8 mouse cellular contexts compared by ENCODE assay signal in the genomic region with DNA sequence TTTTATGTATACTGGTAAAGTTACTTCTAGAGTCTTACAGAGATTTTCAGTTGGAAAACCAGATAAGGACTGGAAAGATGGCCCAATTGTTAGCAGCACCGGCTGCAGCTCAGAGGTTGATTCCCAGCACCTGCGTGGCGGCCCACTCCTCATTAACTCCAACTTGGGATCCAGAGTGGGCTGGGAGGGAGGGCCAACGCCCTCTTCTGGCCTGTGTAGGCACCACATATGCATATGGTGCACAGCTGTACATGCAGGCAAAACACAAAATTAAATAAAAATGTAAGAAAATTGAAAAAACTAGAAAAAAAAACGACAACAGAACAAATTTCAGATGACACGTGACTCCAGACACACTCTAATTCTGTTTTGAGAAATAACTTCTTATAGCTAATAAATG. TPM values are rescaled to one million over a fixed set of nuclear protein-coding genes. Genes with fewer than 3 reads are reported as not detected.
DNase-seq lines count a peak whose midpoint lies in the region; ATAC-seq and TF ChIP-seq lines count a peak whose summit lies in the region.

No protein-coding gene starts in this region.

- H3K79me2 ChIP-seq in heart, adult 2 months (replicated peaks; ENCODE audit: control insufficient read depth, insufficient read depth, low read length) = peaks cover 5% of the 10 kb centered on the region; the same call in 1 of the 2 replicates

- TF ChIP-seq EP300 in heart, adult 2 months (IDR thresholded peaks at IDR 0.05; ENCODE audit: insufficient read depth, low read depth, low read length) = no peak

- peak overlapping the region; percentile 69 for H3K4me2 ChIP-seq in midbrain, embryonic 15.5 days
- H3K4me2 ChIP-seq in stomach, embryonic 14.5 days (replicated peaks; ENCODE audit: low read depth, low read length) = 0 out of 2 replicates have a peak overlapping the region, but pooled peaks have one; percentile 72
- H3K4me2 ChIP-seq in kidney, embryonic 15.5 days = no peak overlapping the region

- peaks cover 11% of the 10 kb centered on the region for H3K4me1 ChIP-seq in heart, adult 2 months (ENCODE audit: control insufficient read depth, insufficient read depth, low read length)
- H3K4me1 ChIP-seq in midbrain, embryonic 15.5 days = peaks cover 29% of the 10 kb centered on the region
- H3K4me1 ChIP-seq in midbrain, embryonic 10.5 days = peaks cover 38% of the 10 kb centered on the region
- peaks cover 10% of the 10 kb centered on the region; the same call in 1 of the 2 replicates for H3K4me1 ChIP-seq in embryonic fibroblast, embryonic 13.5 days (ENCODE audit: control insufficient read depth, insufficient read depth, low read length)
- H3K4me1 ChIP-seq in stomach, embryonic 14.5 days (ENCODE audit: control insufficient read depth, insufficient read depth, low read length) = peaks cover 18% of the 10 kb centered on the region
- H3K4me1 ChIP-seq in kidney, embryonic 15.5 days = peaks cover 36% of the 10 kb centered on the region

- intact Hi-C loops in heart, adult 2 months (cut with DNase I) = loop anchor here (1.0 to 10.0 kb wide), 3 partner anchors 135 to 529 kb away; no protein-coding TSS in a partner anchor
- intact Hi-C loops in heart, postnatal 14 days (cut with DNase I) = loop anchor here (1.0 kb wide), 1 partner anchor 136 kb away; no protein-coding TSS in a partner anchor

- H3K36me3 ChIP-seq in heart, adult 2 months (ENCODE audit: control insufficient read depth, insufficient read depth, low read length) = peaks cover 7% of the 10 kb centered on the region
- H3K36me3 ChIP-seq in midbrain, embryonic 15.5 days (replicated peaks) = no peaks in the 10 kb centered on the region
- H3K36me3 ChIP-seq in midbrain, embryonic 10.5 days = no peaks in the 10 kb centered on the region
- no peaks in the 10 kb centered on the region for H3K36me3 ChIP-seq in stomach, embryonic 14.5 days (ENCODE audit: control insufficient read depth, insufficient read depth, low read length)
- no peaks in the 10 kb centered on the region for H3K36me3 ChIP-seq in kidney, embryonic 15.5 days

- 50% methylated on average over 6 of the region's 6 CpGs for WGBS in heart, adult 2 months
- whole genome bisulfite sequencing in midbrain, embryonic 15.5 days = 73% methylated on average over 6 of the region's 6 CpGs
- 67% methylated on average over 6 of the region's 6 CpGs for WGBS in midbrain, embryonic 10.5 days
- WGBS in stomach, embryonic 14.5 days = 59% methylated on average over 6 of the region's 6 CpGs
- WGBS in kidney, embryonic 15.5 days = 67% methylated on average over 6 of the region's 6 CpGs

- DNase-seq in heart, adult 2 months = no peak
- DNase-seq in heart, postnatal 14 days = no peak
- no peak for DNase-seq in midbrain, embryonic 10.5 days (ENCODE audit: low spot score)
- DNase-seq in kidney, adult 18-20 months = no peak

- peak; percentile 52 for TF ChIP-seq CTCF in heart, adult 2 months (IDR thresholded peaks at IDR 0.05)
- peak; percentile 15; the same call in 1 of the 2 replicates for TF ChIP-seq CTCF in embryonic fibroblast, embryonic 13.5 days (IDR thresholded peaks at IDR 0.05; ENCODE audit: borderline replicate concordance, insufficient read depth, low read length)

- no peaks in the 10 kb centered on the region for H3K27me3 ChIP-seq in heart, adult 2 months (ENCODE audit: control insufficient read depth, insufficient read depth, low read length)
- no peaks in the 10 kb centered on the region for H3K27me3 ChIP-seq in midbrain, embryonic 15.5 days (replicated peaks)
- H3K27me3 ChIP-seq in midbrain, embryonic 10.5 days (ENCODE audit: low read depth, poor library complexity, severe bottlenecking) = peaks cover 5% of the 10 kb centered on the region; the same call in 1 of the 2 replicates
- H3K27me3 ChIP-seq in stomach, embryonic 14.5 days (ENCODE audit: control insufficient read depth, insufficient read depth, low read length) = no peaks in the 10 kb centered on the region
- H3K27me3 ChIP-seq in kidney, embryonic 15.5 days = no peaks in the 10 kb centered on the region

- peak overlapping the region; percentile 66 for H3K27ac ChIP-seq in heart, adult 2 months
- no peak overlapping the region for H3K27ac ChIP-seq in midbrain, embryonic 15.5 days
- no peak overlapping the region for H3K27ac ChIP-seq in midbrain, embryonic 10.5 days (replicated peaks)
- H3K27ac ChIP-seq in embryonic fibroblast, embryonic 13.5 days (ENCODE audit: insufficient read depth, low read length) = no peak overlapping the region
- no peak overlapping the region for H3K27ac ChIP-seq in stomach, embryonic 14.5 days (ENCODE audit: low read length)
- H3K27ac ChIP-seq in kidney, embryonic 15.5 days = no peak overlapping the region

- H3K9me3 ChIP-seq in midbrain, embryonic 15.5 days = no peaks in the 10 kb centered on the region
- H3K9me3 ChIP-seq in midbrain, embryonic 10.5 days (replicated peaks) = no peaks in the 10 kb centered on the region
- H3K9me3 ChIP-seq in stomach, embryonic 14.5 days (ENCODE audit: control insufficient read depth, low read depth, low read length) = no peaks in the 10 kb centered on the region
- no peaks in the 10 kb centered on the region for H3K9me3 ChIP-seq in kidney, embryonic 15.5 days (replicated peaks)

- H3K4me3 ChIP-seq in heart, adult 2 months = no peak overlapping the region
- H3K4me3 ChIP-seq in midbrain, embryonic 15.5 days = no peak overlapping the region
- no peak overlapping the region for H3K4me3 ChIP-seq in midbrain, embryonic 10.5 days
- H3K4me3 ChIP-seq in embryonic fibroblast, embryonic 13.5 days (ENCODE audit: insufficient read depth, low read length) = no peak overlapping the region
- H3K4me3 ChIP-seq in stomach, embryonic 14.5 days (ENCODE audit: low read depth, low read length) = no peak overlapping the region
- no peak overlapping the region for H3K4me3 ChIP-seq in kidney, embryonic 15.5 days (replicated peaks)

- no peak for ATAC-seq in midbrain, embryonic 15.5 days (replicated peaks)
- no peak for ATAC-seq in stomach, embryonic 14.5 days (ENCODE audit: insufficient number of reproducible peaks, insufficient read depth, low FRiP score, low read depth)
- ATAC-seq in kidney, embryonic 15.5 days (replicated peaks; ENCODE audit: low FRiP score) = no peak

- no peak overlapping the region for H3K9ac ChIP-seq in heart, adult 2 months (ENCODE audit: low read depth, low read length)
- no peak overlapping the region for H3K9ac ChIP-seq in midbrain, embryonic 15.5 days
- no peak overlapping the region for H3K9ac ChIP-seq in stomach, embryonic 14.5 days (replicated peaks; ENCODE audit: low read depth, low read length)
- no peak overlapping the region for H3K9ac ChIP-seq in kidney, embryonic 15.5 days

- no peak for TF ChIP-seq POLR2A in heart, adult 2 months (IDR thresholded peaks at IDR 0.05; ENCODE audit: insufficient read depth, low read depth, low read length)
- TF ChIP-seq POLR2A in embryonic fibroblast, embryonic 13.5 days (IDR thresholded peaks at IDR 0.05; ENCODE audit: low read depth, low read length) = no peak

RNA-seq across cellular contexts. Expression of a gene that starts 0.9 kb away (rescaled TPM):
- 10 to 100 TPM; 20.0 to 21.7 TPM for total RNA-seq in heart, adult 2 months (2021)
- polyA plus RNA-seq in heart, adult 2 months (2012; rRNA removed) = 5.6 and 10.0 TPM in 2 replicates
- 10 to 100 TPM; 28.7 to 30.1 TPM for total RNA-seq in heart, postnatal 14 days (2021)
- 28.2 and 31.6 TPM in 2 replicates for polyA plus RNA-seq in midbrain, embryonic 15.5 days (2015; fragmentation: Nextera tagmentation; extraction: Ambion mirVana)
- 22.1 and 23.5 TPM in 2 replicates for polyA plus RNA-seq in midbrain, embryonic 10.5 days (2016; fragmentation: Nextera tagmentation; extraction: Ambion mirVana)
- polyA plus RNA-seq in embryonic fibroblast, embryonic 13.5 days (2011; ENCODE audit: insufficient read length, low read depth, missing spikeins) = 74.9 and 92.9 TPM in 2 replicates
- polyA plus RNA-seq in stomach, embryonic 14.5 days (2014; fragmentation: Nextera tagmentation; extraction: Ambion mirVana) = 37.4 and 41.5 TPM in 2 replicates
- polyA plus RNA-seq in kidney, embryonic 15.5 days (2015; fragmentation: Nextera tagmentation; extraction: Ambion mirVana) = 34.3 and 36.9 TPM in 2 replicates

RNA-seq across cellular contexts. Expression of a gene that starts 1.5 kb away (rescaled TPM):
- 1 to 10 TPM; 4.0 TPM for total RNA-seq in heart, adult 2 months (2021)
- polyA plus RNA-seq in heart, adult 2 months (2012; rRNA removed) = 2.9 and 3.5 TPM in 2 replicates
- total RNA-seq in heart, postnatal 14 days (2021) = 1 to 10 TPM; 4.0 to 6.1 TPM
- polyA plus RNA-seq in midbrain, embryonic 15.5 days (2015; fragmentation: Nextera tagmentation; extraction: Ambion mirVana) = 144 and 167 TPM in 2 replicates
- polyA plus RNA-seq in midbrain, embryonic 10.5 days (2016; fragmentation: Nextera tagmentation; extraction: Ambion mirVana) = 22.1 and 35.0 TPM in 2 replicates
- polyA plus RNA-seq in embryonic fibroblast, embryonic 13.5 days (2011; ENCODE audit: insufficient read length, low read depth, missing spikeins) = 10.4 and 11.5 TPM in 2 replicates
- polyA plus RNA-seq in stomach, embryonic 14.5 days (2014; fragmentation: Nextera tagmentation; extraction: Ambion mirVana) = 7.3 and 7.5 TPM in 2 replicates
- polyA plus RNA-seq in kidney, embryonic 15.5 days (2015; fragmentation: Nextera tagmentation; extraction: Ambion mirVana) = 5.4 and 7.7 TPM in 2 replicates
